Mouse (Mus musculus): Measurements from ENCODE around the gene Fam184b.
A peak's percentile ranks its signal among the peaks of the same experiment; 100 is the strongest.
"Not testable (repeated sequence)": the region's sequence is repeated elsewhere in the genome, so short reads cannot be mapped to it uniquely, and the experiment has no call there.

The Fam184b gene

GRCm38 (mm10) chr5:45638806-45639714 lies at the start of gene Fam184b:
Fam184b (minus strand) TSS chr5:45639614.
- DNase-seq (ENCODE audit: low spot score): peak; percentile 5

DNA sequence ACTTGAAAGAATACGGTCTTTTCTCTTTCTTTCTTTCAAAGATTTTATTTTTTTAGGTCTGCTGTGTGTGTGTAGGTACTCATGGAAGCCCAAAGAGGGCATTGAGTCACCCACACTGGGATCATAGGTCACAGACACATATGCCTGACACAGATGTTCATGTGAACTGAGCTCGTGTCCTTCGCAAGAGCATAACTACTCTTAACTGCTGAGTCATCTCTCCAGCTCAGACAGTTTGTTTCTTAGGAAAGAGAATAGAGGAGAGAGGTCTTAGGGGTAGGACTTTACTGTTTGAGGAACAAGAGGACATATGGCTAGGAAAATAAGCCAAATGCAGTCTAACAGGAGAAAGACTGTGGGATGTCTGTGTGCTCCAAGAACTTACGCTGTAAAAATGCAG lies 49.7 kb upstream of the Fam184b start:
- no peak for DNase-seq (ENCODE audit: low spot score)

DNA sequence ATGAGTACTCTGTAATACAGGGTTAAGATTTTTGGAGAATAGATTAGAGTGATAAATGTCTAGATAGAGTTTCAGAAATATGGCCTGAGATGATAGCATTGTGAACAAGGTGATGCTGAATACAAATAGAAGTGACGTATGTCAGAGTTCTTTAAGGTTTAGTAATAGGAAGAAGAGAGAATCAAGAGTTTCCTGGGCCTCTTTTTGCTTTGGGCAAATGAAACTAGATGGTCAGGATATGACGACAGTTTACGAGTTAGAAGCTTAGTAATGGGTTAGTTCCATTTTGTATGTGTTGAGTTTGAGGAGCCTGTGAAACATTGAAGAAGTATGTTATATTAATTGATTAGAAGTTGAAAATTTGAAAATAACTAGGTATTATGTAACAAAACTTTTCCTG lies 46.8 kb upstream of the Fam184b start:
- no peak for DNase-seq (ENCODE audit: low spot score)

DNA sequence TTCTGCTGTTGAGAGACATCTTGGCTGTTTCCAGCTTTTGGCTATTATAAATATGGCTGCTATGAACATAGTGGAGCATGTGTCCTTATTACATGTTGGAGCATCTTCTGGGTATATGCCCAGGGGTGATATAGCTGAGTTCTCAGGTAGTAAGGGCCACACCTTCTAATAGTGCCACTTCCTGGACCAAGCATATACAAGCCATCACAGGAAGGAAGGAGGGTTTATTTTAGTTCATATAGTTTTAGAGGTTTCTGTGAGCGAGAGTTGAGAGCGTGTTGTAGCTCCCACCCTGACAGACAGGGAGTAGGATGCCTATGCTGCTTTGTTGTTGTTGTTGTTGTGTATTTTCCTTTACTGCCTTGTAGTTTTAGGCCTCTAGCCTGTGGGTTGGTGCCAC lies 45.8 kb upstream of the Fam184b start:
- no peak for DNase-seq (ENCODE audit: low spot score)

GRCm38 (mm10) chr5:45683388-45683787 lies 44.0 kb upstream of the Fam184b start:
- DNase-seq (ENCODE audit: low spot score): no peak

GRCm38 (mm10) chr5:45679955-45680354 lies 40.5 kb upstream of the Fam184b start:
- DNase-seq (ENCODE audit: low spot score): no peak

GRCm38 (mm10) chr5:45677639-45678038 lies 38.2 kb upstream of the Fam184b start:
- no peak for DNase-seq (ENCODE audit: low spot score)

DNA sequence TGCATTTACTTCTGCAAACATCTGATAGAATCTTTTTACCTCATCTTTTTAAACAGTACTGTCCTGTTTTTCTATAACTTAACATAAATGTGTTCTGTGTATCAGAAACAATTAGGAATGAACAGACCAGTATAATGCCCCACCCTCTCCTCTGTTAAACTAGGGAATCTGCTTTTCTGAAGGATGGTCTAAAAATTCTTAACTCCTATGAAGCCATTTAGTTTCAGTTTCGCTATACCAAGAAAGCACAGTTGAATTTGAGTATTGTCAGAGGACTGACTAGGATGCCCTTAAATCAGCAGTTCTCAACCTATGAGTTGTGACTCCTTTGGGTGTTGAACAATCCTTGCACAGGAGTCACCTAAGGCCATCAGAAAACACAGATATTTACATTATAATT lies 35.6 kb upstream of the Fam184b start:
- DNase-seq (ENCODE audit: low spot score): no peak

DNA sequence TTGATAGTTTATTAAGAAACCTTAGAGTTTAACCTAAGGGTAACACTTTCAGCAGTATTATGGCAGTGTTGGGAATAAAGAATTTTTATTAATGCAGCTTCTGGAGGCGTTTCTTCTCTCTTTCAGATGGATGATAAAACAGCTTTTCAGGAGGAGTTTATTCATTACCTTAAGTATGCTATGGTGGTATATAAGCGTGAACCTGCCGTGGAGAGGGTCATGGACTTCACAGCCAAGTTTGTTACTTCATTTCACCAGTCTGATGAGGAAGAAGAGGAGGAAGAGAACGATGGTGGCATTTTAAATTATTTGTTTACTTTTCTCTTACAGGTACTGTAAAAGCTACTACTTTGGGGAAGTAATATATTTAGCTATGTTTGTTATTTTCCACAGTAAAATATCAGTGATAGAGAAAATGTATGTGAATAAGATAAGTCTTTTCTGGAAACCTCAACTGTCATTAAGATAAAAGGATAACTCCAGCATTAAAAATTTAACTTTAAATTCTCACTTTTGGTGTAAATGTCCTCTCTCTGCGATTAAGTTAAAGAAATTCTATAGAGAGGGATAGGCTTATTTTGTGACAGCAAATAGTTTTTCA lies 31.6 kb upstream of the Fam184b start:
- no peak for DNase-seq (ENCODE audit: low spot score)

DNA sequence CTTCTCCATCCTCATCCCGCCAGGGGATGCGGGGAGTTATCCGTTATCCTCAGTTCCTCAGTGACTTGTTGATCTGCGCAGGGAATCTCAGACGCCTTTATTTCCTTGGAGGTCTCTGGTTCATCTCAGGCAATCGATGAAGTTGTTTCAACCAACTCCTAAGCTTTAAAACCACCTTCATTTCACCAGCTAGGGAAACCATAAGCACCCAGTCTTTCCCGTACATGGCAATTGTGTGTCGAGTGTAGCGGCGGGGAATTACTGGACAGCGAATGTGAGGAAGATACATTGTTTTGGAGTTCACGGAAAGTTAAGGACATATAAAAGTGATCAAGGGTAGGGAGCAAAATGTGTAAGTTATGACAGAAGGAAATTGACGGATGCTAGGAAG lies 30.9 kb upstream of the Fam184b start:
- no peak for DNase-seq (ENCODE audit: low spot score)

DNA sequence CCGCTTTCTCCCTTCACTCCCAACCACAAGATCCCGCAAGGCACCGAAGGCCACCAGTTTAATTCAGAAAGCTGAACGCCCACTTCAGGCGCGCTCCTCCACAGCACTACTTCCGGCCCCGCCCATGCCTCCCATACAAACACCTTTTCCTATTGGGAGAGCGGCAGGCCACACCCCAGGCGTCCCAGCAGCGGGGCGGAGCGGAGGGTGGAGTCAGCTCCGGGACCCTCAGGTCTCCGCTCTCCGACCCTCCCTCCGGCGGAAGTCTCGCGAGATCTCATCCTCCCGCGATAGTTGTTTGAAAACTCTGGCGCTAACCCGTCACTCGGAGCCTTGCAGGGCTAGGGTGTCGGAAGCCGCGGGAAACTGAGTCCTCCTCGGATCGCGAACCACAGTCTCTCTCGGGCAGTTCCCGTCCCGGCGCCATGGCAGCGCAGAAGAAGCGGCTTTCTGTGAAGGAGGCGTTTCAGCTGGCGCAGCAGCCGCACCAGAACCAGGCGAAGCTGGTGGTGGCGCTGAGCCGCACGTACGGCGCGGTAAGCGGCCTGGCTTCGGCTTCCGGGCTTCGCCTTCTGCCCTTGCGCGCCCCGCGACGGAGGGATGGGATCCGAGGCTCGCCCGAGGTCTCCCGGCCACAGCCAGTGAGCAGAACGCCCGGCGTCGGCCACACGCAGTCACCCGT lies 30.3 kb upstream of the Fam184b start, which contains the start of gene Ncapg:
Gene Ncapg, plus strand, starts transcription at position 322 of the 682 bp plus-strand sequence.
- peak; percentile 98 for DNase-seq (ENCODE audit: low spot score)

DNA sequence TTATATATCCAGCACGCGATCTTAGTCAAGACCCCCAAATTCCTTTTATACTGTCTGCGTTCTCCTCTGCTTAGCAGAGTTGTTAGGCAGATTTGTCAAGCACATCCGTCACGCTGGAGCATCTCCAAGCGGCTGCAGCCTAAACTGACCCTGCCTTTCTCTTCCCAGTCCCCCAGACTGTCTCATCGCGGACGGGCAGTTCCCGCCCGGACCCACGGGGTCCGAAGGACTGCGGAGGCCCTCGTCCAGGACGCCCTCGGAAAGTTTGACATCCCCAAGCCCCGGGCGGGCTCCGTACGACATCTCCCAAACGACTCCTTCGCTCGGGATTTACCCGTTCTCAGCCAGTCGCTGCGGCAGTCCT lies 29.8 kb upstream of the Fam184b start:
- no peak for DNase-seq (ENCODE audit: low spot score)

DNA sequence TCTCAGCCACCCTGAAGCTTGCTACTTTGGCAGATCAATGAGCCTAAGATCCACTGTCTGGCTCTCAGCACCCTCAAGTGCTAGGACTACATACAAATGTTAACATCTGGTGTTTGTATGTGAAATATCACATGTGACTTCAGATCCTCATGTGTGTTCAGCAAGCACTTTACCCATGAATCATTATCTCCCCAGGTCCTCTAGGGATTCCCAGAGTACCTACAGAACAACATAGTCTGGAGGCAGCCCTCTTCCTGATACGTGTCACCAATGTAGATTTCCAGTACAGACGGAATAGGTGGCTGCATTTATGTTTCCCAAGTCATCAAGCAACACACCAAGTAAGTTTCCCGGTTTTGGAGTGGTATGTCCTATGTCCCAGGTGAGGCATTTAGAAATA lies 29.4 kb upstream of the Fam184b start:
- DNase-seq (ENCODE audit: low spot score): no peak

GRCm38 (mm10) chr5:45668324-45668723 lies 28.9 kb upstream of the Fam184b start:
- no peak for DNase-seq (ENCODE audit: low spot score)

- not testable (repeated sequence) for DNase-seq (ENCODE audit: low spot score)
Measured at GRCm38 (mm10) chr5:45658406-45658805, 19.0 kb upstream of the Fam184b start.

- no peak for DNase-seq (ENCODE audit: low spot score)
Measured at GRCm38 (mm10) chr5:45651026-45651703, 11.8 kb upstream of the Fam184b start.

DNA sequence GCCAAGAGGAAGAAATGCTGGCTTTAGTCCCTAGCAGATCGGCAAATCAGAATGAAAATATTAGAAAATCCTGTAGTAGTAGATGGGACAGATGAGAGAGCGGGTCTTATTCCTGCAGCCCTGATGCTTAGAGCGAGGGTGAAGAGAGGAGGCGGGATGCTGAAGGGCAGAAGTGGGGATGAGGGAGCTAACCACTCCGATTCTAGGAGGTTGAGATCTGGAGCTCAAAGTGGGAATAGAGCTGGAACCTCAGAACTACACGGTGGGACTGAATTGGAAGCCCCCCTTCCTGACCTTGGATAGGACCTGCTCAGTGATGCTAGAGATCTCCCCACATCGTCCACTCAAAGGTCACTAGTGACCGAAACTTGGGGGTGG lies 290 bp upstream of the Fam184b start:
- no peak for DNase-seq (ENCODE audit: low spot score)

GRCm38 (mm10) chr5:45638378-45638777 lies 1.0 kb downstream of the Fam184b start:
- DNase-seq (ENCODE audit: low spot score): no peak

- DNase-seq (ENCODE audit: low spot score): no peak
Measured at GRCm38 (mm10) chr5:45629470-45629869, 9.9 kb downstream of the Fam184b start.

DNA sequence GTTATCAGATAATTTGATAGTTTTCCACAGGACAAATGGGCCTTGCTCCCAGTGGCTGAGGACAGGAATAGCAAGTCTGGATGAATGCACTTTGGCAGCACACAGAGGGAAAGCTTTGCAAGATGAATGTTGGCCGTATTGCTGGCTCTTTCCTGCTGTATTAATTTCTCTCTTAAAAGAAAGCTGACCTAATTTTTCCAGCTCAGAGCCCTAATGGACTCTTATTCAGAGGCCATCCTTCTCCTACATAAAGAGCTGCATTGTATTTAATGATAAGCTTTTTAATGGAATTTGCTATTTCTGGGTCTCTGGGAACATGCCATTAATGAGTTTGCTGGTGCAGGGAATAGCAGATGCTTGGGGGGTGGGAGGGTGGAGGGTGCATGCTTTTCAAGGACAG lies 11.6 kb downstream of the Fam184b start:
- DNase-seq (ENCODE audit: low spot score): no peak

GRCm38 (mm10) chr5:45621511-45621910 lies 17.9 kb downstream of the Fam184b start:
- no peak for DNase-seq (ENCODE audit: low spot score)

GRCm38 (mm10) chr5:45599056-45599455 lies 40.4 kb downstream of the Fam184b start:
- DNase-seq (ENCODE audit: low spot score): no peak
